Mouse (Mus musculus) hindbrain, embryonic 13.5 days (tissue): ENCODE measurements at regions not wholly inside any gene's neighbourhood (a gene's known extent, or its start where the extent isn't known, plus 50 kb on each side); places are given as distances from the start of the nearest gene placed in this dataset.

Source experiments
- ATAC-seq: fragments of 200-750 bp; cut with Nextera tagmentation; 2 replicates; pipeline ENCODE4 v1.8.0; 2017; ENCODE audit warnings: moderate TSS enrichment; ENCODE audit not compliant: low FRiP score
- H3K27ac ChIP-seq: fragments of 300-500 bp; sonication (generic); 2 replicates; pipeline ENCODE4 v1.5.1; 2015; ENCODE audit warnings: inconsistent platforms, mild to moderate bottlenecking, moderate library complexity
- H3K27me3 ChIP-seq: fragments of 300-500 bp; sonication (generic); 2 replicates; pipeline ENCODE4 v1.6.1; 2015; ENCODE audit warnings: mild to moderate bottlenecking, inconsistent platforms
- H3K36me3 ChIP-seq: fragments of 300-500 bp; sonication (generic); 2 replicates; pipeline ENCODE4 v1.6.1; 2015; ENCODE audit warnings: mild to moderate bottlenecking, inconsistent platforms
- H3K4me1 ChIP-seq: fragments of 300-500 bp; sonication (generic); replicated peaks from 2 replicates; pipeline ENCODE4 v1.6.1; 2015; ENCODE audit warnings: inconsistent platforms
- H3K4me2 ChIP-seq: fragments of 300-500 bp; sonication (generic); 2 replicates; pipeline ENCODE4 v1.6.1; 2015; ENCODE audit warnings: inconsistent platforms, mild to moderate bottlenecking, moderate library complexity
- H3K4me3 ChIP-seq: fragments of 300-500 bp; sonication (generic); 2 replicates; pipeline ENCODE4 v1.5.1; 2015; ENCODE audit warnings: mild to moderate bottlenecking, inconsistent platforms
- H3K9ac ChIP-seq: fragments of 300-500 bp; sonication (generic); 2 replicates; pipeline ENCODE4 v1.6.1; 2015; ENCODE audit warnings: mild to moderate bottlenecking, inconsistent platforms
- H3K9me3 ChIP-seq: fragments of 300-500 bp; sonication (generic); 2 replicates; pipeline ENCODE4 v1.6.1; 2016; ENCODE audit warnings: inconsistent platforms
- WGBS: fragments of 180-500 bp; shearing (Covaris S2); methylation state at CpG from one replicate; pipeline ENCODE4 v1.1.7; 2015; 5-methylcytosine and 5-hydroxymethylcytosine counted together

- Histone ChIP-seq H3K4me1 (peaks cover 13% of the 10 kb centered on the region), H3K36me3 (no peaks in the 10 kb centered on the region), H3K27ac (peak overlapping the region; percentile 78; the same call in 1 of the 2 replicates), H3K4me3 (no peak overlapping the region), H3K9me3 (no peaks in the 10 kb centered on the region), H3K4me2 (no peak overlapping the region), H3K27me3 (no peaks in the 10 kb centered on the region), H3K9ac (no peak overlapping the region)
- 0 out of 2 replicates have a peak, but pooled peaks have one; percentile 23 for ATAC-seq
- WGBS, result 73% methylated on average over 4 of the region's 4 CpGs
Observed at GRCm38 (mm10) chr3:147252226-147252788, 400.1 kb downstream of the Ttll7 start.

- H3K27ac ChIP-seq, result peak overlapping the region; percentile 78; the same call in 1 of the 2 replicates
- H3K9me3 ChIP-seq, result no peaks in the 10 kb centered on the region
- peaks cover 13% of the 10 kb centered on the region for H3K4me1 ChIP-seq
- no peak overlapping the region for H3K4me3 ChIP-seq
- no peak overlapping the region for H3K9ac ChIP-seq
- WGBS, result 63% methylated on average over 6 of the region's 6 CpGs
- H3K27me3 ChIP-seq, result no peaks in the 10 kb centered on the region
- H3K4me2 ChIP-seq, result no peak overlapping the region
- H3K36me3 ChIP-seq, result no peaks in the 10 kb centered on the region
- peak; percentile 31; the same call in 1 of the 2 replicates for ATAC-seq
Observed at GRCm38 (mm10) chr3:147252812-147253211, 400.6 kb downstream of the Ttll7 start.

DNA sequence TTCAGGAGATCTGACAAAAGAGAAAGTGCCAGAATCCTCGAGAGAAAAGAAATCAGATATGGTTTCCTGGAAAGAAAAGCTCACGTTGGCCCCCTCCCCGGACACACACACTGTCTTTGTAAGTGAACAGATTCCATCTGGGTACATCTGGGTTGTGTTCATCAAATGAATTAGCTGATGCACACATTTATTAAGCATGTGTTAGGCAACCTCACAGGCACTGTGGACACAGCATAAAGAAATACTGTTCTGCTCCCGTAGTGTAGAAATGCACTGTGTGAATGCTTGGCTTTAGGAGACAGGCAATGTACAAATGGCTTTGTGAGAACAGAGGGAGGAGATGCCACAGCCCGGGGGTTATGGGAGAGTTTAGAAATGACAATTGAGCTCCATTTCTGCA lies 402.3 kb downstream of the Ttll7 start:
- peak overlapping the region; percentile 13 for H3K27ac ChIP-seq
- 0 out of 2 replicates have a peak, but pooled peaks have one; percentile 52 for ATAC-seq
- H3K4me3 ChIP-seq, result no peak overlapping the region
- peaks cover 13% of the 10 kb centered on the region for H3K4me1 ChIP-seq
- no peak overlapping the region for H3K9ac ChIP-seq
- no peaks in the 10 kb centered on the region for H3K9me3 ChIP-seq
- no peaks in the 10 kb centered on the region for H3K27me3 ChIP-seq
- H3K4me2 ChIP-seq, result no peak overlapping the region
- H3K36me3 ChIP-seq, result no peaks in the 10 kb centered on the region
- WGBS, result 42% methylated on average over 5 of the region's 5 CpGs

DNA sequence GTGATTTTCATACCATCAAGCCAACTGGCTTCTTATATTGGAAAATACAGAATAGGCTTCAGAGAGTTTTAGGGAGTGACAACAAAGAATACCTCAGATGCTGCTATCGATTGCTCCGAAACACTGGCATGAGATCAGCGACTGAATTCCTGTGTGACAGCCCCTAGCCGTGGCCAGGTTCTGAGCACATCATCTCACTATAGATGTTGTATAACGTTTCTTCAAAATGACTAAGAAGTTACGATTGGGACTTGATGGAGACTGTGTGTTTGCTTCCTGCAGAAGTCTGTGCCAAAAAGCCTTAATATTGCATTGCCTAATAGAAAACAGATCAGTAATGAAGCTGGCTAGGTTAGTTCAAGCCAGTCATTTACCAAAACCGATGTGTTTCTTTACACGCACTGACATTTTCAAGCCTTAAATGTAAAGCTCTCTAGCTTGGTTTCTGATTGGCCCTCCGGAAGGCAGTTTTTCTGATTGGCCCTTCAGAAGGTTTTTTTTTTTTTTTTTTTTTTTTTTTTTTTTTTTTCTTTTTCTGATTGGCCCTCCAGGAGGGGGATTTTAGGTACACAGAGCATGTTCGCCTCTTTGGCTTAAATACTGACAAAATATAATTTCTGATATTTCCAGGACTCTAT lies 408.9 kb downstream of the Ttll7 start:
- Histone ChIP-seq H3K9ac (no peak overlapping the region), H3K36me3 (no peaks in the 10 kb centered on the region), H3K27me3 (no peaks in the 10 kb centered on the region), H3K27ac (no peak overlapping the region), H3K4me1 (0 out of 2 replicates have a peak, but pooled peaks cover 3% of the 10 kb centered on the region), H3K4me3 (no peak overlapping the region), H3K4me2 (no peak overlapping the region), H3K9me3 (no peaks in the 10 kb centered on the region)
- 89% methylated on average over 10 of the region's 10 CpGs for WGBS
- ATAC-seq, result no peak

- 79% methylated on average over 5 of the region's 5 CpGs for WGBS
- no peaks in the 10 kb centered on the region for H3K9me3 ChIP-seq
- no peak overlapping the region for H3K4me3 ChIP-seq
- no peak overlapping the region for H3K9ac ChIP-seq
- no peak overlapping the region for H3K4me2 ChIP-seq
- H3K4me1 ChIP-seq, result no peaks in the 10 kb centered on the region
- H3K36me3 ChIP-seq, result no peaks in the 10 kb centered on the region
- no peak overlapping the region for H3K27ac ChIP-seq
- no peak for ATAC-seq
- no peaks in the 10 kb centered on the region for H3K27me3 ChIP-seq
Observed at GRCm38 (mm10) chr3:147266556-147266955, 414.4 kb downstream of the Ttll7 start.

- no peak overlapping the region for H3K4me2 ChIP-seq
- 64% methylated on average over 3 of the region's 3 CpGs for WGBS
- H3K27ac ChIP-seq, result no peak overlapping the region
- ATAC-seq, result no peak
- H3K36me3 ChIP-seq, result no peaks in the 10 kb centered on the region
- H3K4me3 ChIP-seq, result no peak overlapping the region
- no peaks in the 10 kb centered on the region for H3K9me3 ChIP-seq
- no peak overlapping the region for H3K9ac ChIP-seq
- H3K27me3 ChIP-seq, result no peaks in the 10 kb centered on the region
- no peaks in the 10 kb centered on the region for H3K4me1 ChIP-seq
Observed at GRCm38 (mm10) chr3:147273446-147273845, 421.3 kb downstream of the Ttll7 start.

GRCm38 (mm10) chr3:147278602-147279001 lies 426.4 kb downstream of the Ttll7 start:
- Histone ChIP-seq H3K4me1 (no peaks in the 10 kb centered on the region), H3K36me3 (no peaks in the 10 kb centered on the region), H3K9ac (no peak overlapping the region), H3K9me3 (no peaks in the 10 kb centered on the region), H3K4me2 (no peak overlapping the region), H3K27me3 (no peaks in the 10 kb centered on the region), H3K27ac (no peak overlapping the region), H3K4me3 (no peak overlapping the region)
- no peak for ATAC-seq

DNA sequence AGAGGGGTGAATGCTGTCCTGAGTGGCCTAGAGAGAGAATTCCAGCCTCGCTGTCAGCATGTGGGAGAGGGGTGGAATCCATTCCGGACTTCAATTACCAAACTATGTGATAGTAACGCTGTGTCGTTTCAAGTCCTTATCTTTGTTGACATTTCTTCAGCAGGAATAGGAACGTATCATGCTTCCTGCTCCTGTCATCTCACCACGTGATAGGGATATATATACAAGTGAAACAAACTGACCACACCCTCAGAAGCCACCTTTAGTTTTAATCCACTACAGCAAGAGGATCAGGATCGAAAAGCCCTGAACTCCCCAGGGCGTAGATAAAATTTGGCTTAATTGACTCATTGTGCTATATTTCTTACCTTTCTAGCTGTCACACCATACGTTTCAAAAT lies 431.6 kb downstream of the Ttll7 start:
- no peak overlapping the region for H3K27ac ChIP-seq
- no peak overlapping the region for H3K9ac ChIP-seq
- 84% methylated on average over 9 of the region's 9 CpGs for WGBS
- no peak for ATAC-seq
- H3K4me2 ChIP-seq, result no peak overlapping the region
- H3K27me3 ChIP-seq, result no peaks in the 10 kb centered on the region
- no peaks in the 10 kb centered on the region for H3K9me3 ChIP-seq
- no peak overlapping the region for H3K4me3 ChIP-seq
- no peaks in the 10 kb centered on the region for H3K4me1 ChIP-seq
- no peaks in the 10 kb centered on the region for H3K36me3 ChIP-seq

DNA sequence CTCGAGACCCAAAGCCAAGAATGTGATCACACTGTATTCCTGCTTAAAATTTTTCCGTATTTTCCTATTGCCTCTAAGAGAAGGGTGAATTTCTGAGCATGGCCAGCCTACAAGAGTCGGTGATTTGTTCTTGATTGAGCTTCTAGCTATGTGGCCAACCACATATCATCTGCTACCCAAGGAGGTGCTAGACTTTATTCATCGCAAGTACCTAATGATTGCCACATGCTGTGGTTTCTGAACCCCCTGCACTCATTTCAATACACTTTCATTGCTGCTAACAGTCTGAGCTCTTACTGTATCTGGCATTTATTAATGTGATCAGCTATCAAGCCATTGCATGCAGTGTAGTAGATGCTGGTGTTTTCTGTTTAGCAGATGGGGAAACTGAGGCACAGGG lies 432.2 kb downstream of the Ttll7 start:
- no peaks in the 10 kb centered on the region for H3K4me1 ChIP-seq
- no peak overlapping the region for H3K27ac ChIP-seq
- WGBS, result 92% methylated on average over 4 of the region's 4 CpGs
- H3K36me3 ChIP-seq, result no peaks in the 10 kb centered on the region
- no peak for ATAC-seq
- no peak overlapping the region for H3K4me3 ChIP-seq
- no peaks in the 10 kb centered on the region for H3K9me3 ChIP-seq
- H3K4me2 ChIP-seq, result no peak overlapping the region
- H3K27me3 ChIP-seq, result no peaks in the 10 kb centered on the region
- no peak overlapping the region for H3K9ac ChIP-seq

- 62% methylated on average over 5 of the region's 5 CpGs for WGBS
- H3K27ac ChIP-seq, result no peak overlapping the region
- H3K4me1 ChIP-seq, result no peaks in the 10 kb centered on the region
- H3K9ac ChIP-seq, result no peak overlapping the region
- H3K9me3 ChIP-seq, result no peaks in the 10 kb centered on the region
- no peak overlapping the region for H3K4me2 ChIP-seq
- H3K36me3 ChIP-seq, result no peaks in the 10 kb centered on the region
- no peak overlapping the region for H3K4me3 ChIP-seq
- no peaks in the 10 kb centered on the region for H3K27me3 ChIP-seq
- ATAC-seq, result no peak
Observed at GRCm38 (mm10) chr3:147285496-147285895, 433.3 kb downstream of the Ttll7 start.

DNA sequence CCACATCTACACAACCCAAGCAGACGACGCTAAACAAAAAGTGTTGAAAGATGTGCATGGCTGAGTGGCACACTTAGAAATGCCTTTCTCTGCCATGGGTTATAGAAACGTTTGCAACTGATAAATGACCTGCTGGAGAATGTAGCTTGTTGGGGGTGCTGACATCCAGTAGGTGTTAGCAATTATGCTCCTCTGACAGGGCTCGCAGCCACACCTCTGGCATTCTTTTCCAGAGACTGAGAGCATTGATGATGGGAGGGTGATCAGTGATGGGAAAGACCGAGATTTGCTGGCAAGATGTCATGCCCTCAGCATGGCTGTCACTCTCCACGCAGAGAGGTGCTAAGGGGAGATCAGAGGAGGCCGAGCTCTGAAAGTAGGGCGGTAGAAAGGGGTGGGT lies 435.3 kb downstream of the Ttll7 start:
- 64% methylated on average over 8 of the region's 8 CpGs for WGBS
- Histone ChIP-seq H3K4me1 (no peaks in the 10 kb centered on the region), H3K4me2 (no peak overlapping the region), H3K4me3 (no peak overlapping the region), H3K36me3 (no peaks in the 10 kb centered on the region), H3K9ac (no peak overlapping the region), H3K9me3 (no peaks in the 10 kb centered on the region), H3K27ac (no peak overlapping the region), H3K27me3 (no peaks in the 10 kb centered on the region)
- ATAC-seq, result no peak

GRCm38 (mm10) chr3:147291696-147292327 lies 439.6 kb downstream of the Ttll7 start:
- H3K27me3 ChIP-seq, result no peaks in the 10 kb centered on the region
- H3K4me1 ChIP-seq, result no peaks in the 10 kb centered on the region
- ATAC-seq, result no peak
- H3K4me3 ChIP-seq, result no peak overlapping the region
- no peaks in the 10 kb centered on the region for H3K36me3 ChIP-seq
- H3K4me2 ChIP-seq, result no peak overlapping the region
- no peak overlapping the region for H3K27ac ChIP-seq
- 81% methylated on average over 10 of the region's 10 CpGs for whole genome bisulfite sequencing
- H3K9me3 ChIP-seq, result no peaks in the 10 kb centered on the region
- no peak overlapping the region for H3K9ac ChIP-seq

- H3K27me3 ChIP-seq, result no peaks in the 10 kb centered on the region
- 8% methylated on average over 9 of the region's 9 CpGs for WGBS
- H3K4me3 ChIP-seq, result no peak overlapping the region
- no peaks in the 10 kb centered on the region for H3K36me3 ChIP-seq
- H3K27ac ChIP-seq, result no peak overlapping the region
- H3K4me2 ChIP-seq, result 0 out of 2 replicates have a peak overlapping the region, but pooled peaks have one; percentile 1
- H3K9me3 ChIP-seq, result no peaks in the 10 kb centered on the region
- ATAC-seq, result no peak
- H3K4me1 ChIP-seq, result no peaks in the 10 kb centered on the region; the same call in 1 of the 2 replicates
- H3K9ac ChIP-seq, result no peak overlapping the region
Observed at GRCm38 (mm10) chr3:147298065-147298464, 445.9 kb downstream of the Ttll7 start.
